Comparison of ENCODE assay signal across 8 mouse cellular contexts in the genomic region with DNA sequence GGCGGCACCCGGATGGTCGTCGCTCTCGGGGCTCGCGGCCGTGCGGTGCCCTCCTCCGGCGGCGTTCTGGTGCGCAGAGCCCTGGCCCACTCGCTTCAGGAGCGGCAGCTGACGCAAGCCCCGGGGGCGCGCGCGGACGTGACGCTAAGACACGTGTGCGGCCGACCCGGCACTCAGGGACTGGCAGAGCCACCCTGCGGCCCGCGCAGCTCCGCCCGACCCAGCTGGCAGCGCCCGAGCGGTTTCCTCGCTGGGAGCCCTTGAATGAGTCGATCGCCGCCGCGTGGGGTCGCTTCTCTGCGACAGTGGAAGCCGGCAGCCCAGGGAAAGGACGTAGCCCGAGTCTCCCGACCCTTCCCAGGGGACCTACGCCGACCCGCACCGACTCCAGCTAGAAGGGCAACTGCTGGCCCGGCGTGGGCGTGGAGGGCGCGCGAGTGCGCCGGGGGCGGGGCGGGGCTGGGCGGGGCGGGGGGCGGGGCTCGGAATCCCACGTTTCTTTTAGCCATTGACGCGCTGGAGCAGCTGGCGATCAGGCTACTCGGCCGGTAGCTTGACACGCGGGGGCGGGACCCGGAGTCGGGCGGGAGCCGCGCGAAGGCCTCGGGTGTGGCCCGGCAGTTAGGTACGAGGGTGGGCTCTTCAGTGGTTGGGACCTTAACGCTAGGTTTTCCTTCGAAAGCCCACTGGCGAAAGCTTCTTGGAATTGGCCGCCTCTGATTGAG. TPM values are rescaled to one million over a fixed set of nuclear protein-coding genes. Genes with fewer than 3 reads are reported as not detected.
DNase-seq lines count a peak whose midpoint lies in the region; ATAC-seq and TF ChIP-seq lines count a peak whose summit lies in the region.

Gene Siah2 (minus strand): TSS at position 404 of the 725 bp plus-strand sequence.

- peak within 1 kb of the TSS; percentile 80 for H3K4me3 ChIP-seq in hindbrain, embryonic 10.5 days
- H3K4me3 ChIP-seq in lung, embryonic 16.5 days (ENCODE audit: low read length), result peak within 1 kb of the TSS; percentile 85
- H3K4me3 ChIP-seq in thymus, adult 2 months (ENCODE audit: control insufficient read depth, insufficient read depth, low read length), result peak within 1 kb of the TSS; percentile 81

- TF ChIP-seq CTCF in thymus, adult 2 months (IDR thresholded peaks at IDR 0.05; ENCODE audit: borderline replicate concordance, control insufficient read depth, extremely low read depth, insufficient read depth, low read length, poor library complexity), result no peak

- no peaks in the 10 kb centered on the region for H3K36me3 ChIP-seq in hindbrain, embryonic 10.5 days
- H3K36me3 ChIP-seq in lung, embryonic 16.5 days (ENCODE audit: control insufficient read depth, insufficient read depth, low read length), result no peaks in the 10 kb centered on the region
- H3K36me3 ChIP-seq in thymus, adult 2 months (ENCODE audit: control insufficient read depth, insufficient read depth, low read length), result no peaks in the 10 kb centered on the region

- peak; percentile 98 for DNase-seq in Muller cell, postnatal 12 days (ENCODE audit: inconsistent ontology term)
- peak; percentile 95 for DNase-seq in cerebellum, adult 9-11 months
- peak; percentile 85 to 94 for DNase-seq in frontal cortex, adult 2 months (ENCODE audit: extremely low spot score in 1 of 2, low spot score in 1 of 2)
- peak; percentile 90 for DNase-seq in hindbrain, embryonic 10.5 days (ENCODE audit: low spot score)
- DNase-seq in layer of hippocampus, adult 9-11 months, result peak; percentile 95
- peak; percentile 84 for DNase-seq in ovary, adult 18-20 months (ENCODE audit: low spot score)
- DNase-seq in thymus, adult 2 months, result peak; percentile 89

- peak; percentile 96 for ATAC-seq in lung, embryonic 16.5 days (ENCODE audit: low read depth)

- peak; percentile 62; the same call in 1 of the 2 replicates for TF ChIP-seq POLR2A in thymus, adult 2 months (IDR thresholded peaks at IDR 0.05; ENCODE audit: control insufficient read depth, extremely low read depth, insufficient read depth, low read length, poor library complexity)

- H3K27ac ChIP-seq in hindbrain, embryonic 10.5 days, result peak within 1 kb of the TSS; percentile 89
- H3K27ac ChIP-seq in lung, embryonic 16.5 days (ENCODE audit: low read length), result peak within 1 kb of the TSS; percentile 89
- H3K27ac ChIP-seq in thymus, adult 2 months (ENCODE audit: control insufficient read depth, insufficient read depth, low read length), result no peak within 1 kb of the TSS

- H3K4me2 ChIP-seq in lung, embryonic 16.5 days (ENCODE audit: low read depth, low read length), result peak within 1 kb of the TSS; percentile 91

- H3K4me1 ChIP-seq in hindbrain, embryonic 10.5 days (replicated peaks), result peaks cover 27% of the 10 kb centered on the region
- H3K4me1 ChIP-seq in lung, embryonic 16.5 days (replicated peaks; ENCODE audit: control insufficient read depth, insufficient read depth, low read length), result peaks cover 18% of the 10 kb centered on the region
- peaks cover 5% of the 10 kb centered on the region; the same call in 1 of the 2 replicates for H3K4me1 ChIP-seq in thymus, adult 2 months (replicated peaks; ENCODE audit: control insufficient read depth, insufficient read depth, low read length)

- under 1% methylated on average over 87 of the region's 87 CpGs for WGBS in hindbrain, embryonic 10.5 days
- under 1% methylated on average over 68 of the region's 87 CpGs for WGBS in lung, embryonic 16.5 days
- under 1% methylated on average over 84 of the region's 87 CpGs for WGBS in thymus, adult 2 months

- no peaks in the 10 kb centered on the region for H3K9me3 ChIP-seq in hindbrain, embryonic 10.5 days
- H3K9me3 ChIP-seq in lung, embryonic 16.5 days (ENCODE audit: control insufficient read depth, low read length), result no peaks in the 10 kb centered on the region

- peak within 1 kb of the TSS; percentile 82 for H3K9ac ChIP-seq in lung, embryonic 16.5 days (ENCODE audit: low read length)

- peaks cover 47% of the 10 kb centered on the region for H3K27me3 ChIP-seq in hindbrain, embryonic 10.5 days (ENCODE audit: insufficient read depth, poor library complexity, severe bottlenecking)
- peaks cover 4% of the 10 kb centered on the region; the same call in 1 of the 2 replicates for H3K27me3 ChIP-seq in lung, embryonic 16.5 days (ENCODE audit: control insufficient read depth, insufficient read depth, low read depth, low read length)
- H3K27me3 ChIP-seq in thymus, adult 2 months (ENCODE audit: control insufficient read depth, insufficient read depth, low read length), result no peaks in the 10 kb centered on the region

RNA-seq across cellular contexts. Expression of gene Siah2, which starts in this region (rescaled TPM):
- 14.4 TPM in 2 replicates for polyA plus RNA-seq in frontal cortex, adult 2 months (2012; rRNA removed)
- polyA plus RNA-seq in hindbrain, embryonic 10.5 days (2016; fragmentation: Nextera tagmentation; extraction: Ambion mirVana), result 3.3 TPM in 2 replicates
- 3.7 and 4.1 TPM in 2 replicates for polyA plus RNA-seq in lung, embryonic 16.5 days (2015; fragmentation: Nextera tagmentation; extraction: Ambion mirVana)
- 19.4 and 29.1 TPM in 2 replicates for polyA plus RNA-seq in thymus, adult 2 months (2012; rRNA removed)
